Comparison of ENCODE assay signal across 17 mouse cellular contexts in the genomic region with DNA sequence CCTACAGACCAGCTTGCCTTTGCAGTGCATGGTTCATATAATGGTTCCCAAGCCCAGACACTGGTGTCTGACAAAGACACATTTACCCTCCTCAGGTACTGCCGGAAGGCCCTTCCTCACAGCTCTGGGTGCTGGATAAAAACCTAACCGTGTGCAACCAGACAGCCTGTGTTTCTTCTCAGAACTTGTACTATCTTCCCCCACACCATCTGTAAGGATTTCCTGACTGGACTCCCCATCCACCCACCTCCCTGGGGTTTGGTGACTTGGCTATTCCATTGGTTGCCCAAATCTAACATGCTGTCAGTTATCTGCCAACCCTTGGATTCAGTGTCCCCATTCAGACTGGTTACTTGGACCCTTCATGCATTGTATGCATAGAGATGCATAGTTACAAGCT.
"Had no signal": no experiment of that assay in that cellular context is flagged by ENCODE, and none has a peak within 500 bp of the region (broad histone marks: within the 10 kb centered on the region; RNA-seq: fewer than 3 reads in every experiment).

No protein-coding gene starts in this region.

- ATAC-seq: liver, postnatal 0 days; lung, postnatal 0 days; midbrain, embryonic 13.5 days; midbrain, embryonic 15.5 days had no signal

- DNase-seq: liver, postnatal 0 days; lung, adult 2 months; lung, postnatal 14 days; lung, postnatal 36 days; thymus, adult 18-20 months; thymus, postnatal 14 days; thymus, postnatal 36 days had no signal

- H3K4me3 ChIP-seq: liver, embryonic 15.5 days; lung, embryonic 15.5 days; megakaryocyte, embryonic 14.5 days; midbrain, embryonic 13.5 days; midbrain, embryonic 15.5 days; neural tube, embryonic 12.5 days; stomach, embryonic 15.5 days had no signal

- H3K27ac ChIP-seq: liver, embryonic 15.5 days; lung, embryonic 15.5 days; macrophage; midbrain, embryonic 13.5 days; midbrain, embryonic 15.5 days; neural tube, embryonic 12.5 days; stomach, embryonic 15.5 days; stomach, postnatal 0 days had no signal
